Mouse (Mus musculus) activated CD4-positive, CD25-positive, alpha-beta regulatory T cell, adult 9 weeks (primary cell): Measurements from ENCODE around the gene Shq1. TPM values are rescaled to one million over a fixed set of nuclear protein-coding genes. Genes with fewer than 3 reads are reported as not detected.

ENCODE experiments used
- polyA plus RNA-seq: library from polyadenylated mRNA; unstranded; fragments of 100-300 nt; shearing (Covaris generic); gene quantifications from one replicate; pipeline ENCODE4 v1.2.1, GENCODE M21; 2017

Shq1 gene
- polyA plus RNA-seq = 11.1 TPM

GRCm38 (mm10) chr6:100670880-100671344 is at the start of gene Shq1:
Shq1 (minus strand) TSS chr6:100671157.

GRCm38 (mm10) chr6:100704574-100705365 is 33.8 kb upstream of the Shq1 start, which contains the start of gene Gxylt2:
Gxylt2 (plus strand) TSS chr6:100704734.

Other genes starting within 250 kb of the Shq1 start
- gene Gxylt2, start 33.6 kb upstream of the Shq1 start, polyA plus RNA-seq = not detected
- 13.8 TPM for gene Ppp4r2, start 162.5 kb upstream of the Shq1 start, polyA plus RNA-seq